Mouse (Mus musculus) embryonic fibroblast, embryonic 13.5 days (primary cell): Measurements from ENCODE around the gene Abcg5.

Source experiments
- CTCF ChIP-seq: IDR thresholded peaks from 2 replicates; pipeline ENCODE4 v1.5.1; 2011; ENCODE audit warnings: mild to moderate bottlenecking, control low read depth, low read length, moderate library complexity, borderline replicate concordance; ENCODE audit not compliant: insufficient read depth
- POLR2A ChIP-seq: IDR thresholded peaks from 2 replicates; pipeline ENCODE4 v1.6.1; 2011; ENCODE audit warnings: low read depth, mild to moderate bottlenecking, control low read depth, low read length, moderate library complexity

GRCm38 (mm10) chr17:84690111-84690510, 7.3 kb upstream of the Abcg5 start:
- TF ChIP-seq CTCF (no peak), POLR2A (no peak)
